Mouse (Mus musculus): ENCODE measurements at regions not wholly inside any gene's neighbourhood (a gene's known extent, or its start where the extent isn't known, plus 50 kb on each side); places are given as distances from the start of the nearest gene placed in this dataset.
A peak's percentile ranks its signal among the peaks of the same experiment; 100 is the strongest.

GRCm38 (mm10) chr4:70844742-70845141 lies 309.9 kb upstream of the Megf9 start:
- no peak for DNase-seq (ENCODE audit: extremely low spot score in 1 of 2, low spot score in 1 of 2)

DNA sequence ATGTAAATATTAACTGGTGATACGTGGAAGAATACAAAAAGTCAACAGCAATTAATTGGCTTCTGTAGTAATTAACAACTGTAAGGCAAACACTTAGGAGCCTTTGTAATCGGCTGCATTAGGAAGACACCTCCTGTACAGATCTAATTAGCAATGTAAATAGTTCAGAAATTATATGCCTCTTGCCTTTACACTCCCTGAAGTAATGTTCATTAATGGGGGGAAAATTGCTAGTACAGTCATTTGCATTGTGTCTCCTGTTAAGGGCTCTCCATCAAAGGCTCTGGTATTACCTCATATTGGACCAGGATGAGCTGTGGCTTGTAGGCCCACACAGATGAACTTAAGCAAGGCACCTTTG lies 276.1 kb upstream of the Megf9 start:
- DNase-seq (ENCODE audit: extremely low spot score in 1 of 2, low spot score in 1 of 2), result no peak

DNA sequence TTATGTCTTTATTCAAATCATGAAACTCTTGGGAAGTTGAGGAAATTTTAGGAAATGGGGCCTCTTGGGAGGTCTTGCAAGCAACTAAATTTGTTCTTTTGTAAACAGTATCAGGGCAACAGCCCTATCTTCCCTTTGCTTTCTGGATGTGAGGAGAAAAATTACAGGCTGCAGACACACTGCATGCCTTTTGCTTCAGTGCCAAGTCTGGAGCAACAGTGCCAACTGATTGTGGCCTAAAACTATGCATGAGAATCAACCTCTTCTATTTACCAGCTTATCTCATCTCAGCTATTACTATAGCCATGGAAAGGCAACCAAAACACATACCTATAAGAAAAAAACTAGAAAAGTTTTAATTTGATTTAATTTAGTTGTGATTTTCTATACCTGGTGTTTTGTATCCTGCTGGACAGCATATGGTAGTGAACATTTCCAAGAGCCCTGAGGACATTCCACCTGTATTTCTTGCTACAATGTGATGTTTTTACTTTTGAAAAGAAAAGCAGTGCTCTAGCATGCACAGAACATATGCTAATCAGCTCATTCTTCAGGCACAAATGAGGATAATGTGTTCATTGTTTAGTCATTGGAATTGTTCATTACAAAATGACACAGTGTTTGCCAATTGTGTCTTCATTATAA lies 275.6 kb upstream of the Megf9 start:
- DNase-seq (ENCODE audit: extremely low spot score in 1 of 2, low spot score in 1 of 2), result no peak

- peak in 1 of 2 experiments; percentile 25 for DNase-seq (ENCODE audit: extremely low spot score in 1 of 2, low spot score in 1 of 2)
These were observed 270.1 kb upstream of the Megf9 start for GRCm38 (mm10) chr4:70804925-70805342.

GRCm38 (mm10) chr4:70798483-70798882 lies 263.7 kb upstream of the Megf9 start:
- no peak for DNase-seq (ENCODE audit: extremely low spot score in 1 of 2, low spot score in 1 of 2)

- no peak for DNase-seq (ENCODE audit: extremely low spot score in 1 of 2, low spot score in 1 of 2)
These were observed 263.1 kb upstream of the Megf9 start for GRCm38 (mm10) chr4:70797935-70798334.

DNA sequence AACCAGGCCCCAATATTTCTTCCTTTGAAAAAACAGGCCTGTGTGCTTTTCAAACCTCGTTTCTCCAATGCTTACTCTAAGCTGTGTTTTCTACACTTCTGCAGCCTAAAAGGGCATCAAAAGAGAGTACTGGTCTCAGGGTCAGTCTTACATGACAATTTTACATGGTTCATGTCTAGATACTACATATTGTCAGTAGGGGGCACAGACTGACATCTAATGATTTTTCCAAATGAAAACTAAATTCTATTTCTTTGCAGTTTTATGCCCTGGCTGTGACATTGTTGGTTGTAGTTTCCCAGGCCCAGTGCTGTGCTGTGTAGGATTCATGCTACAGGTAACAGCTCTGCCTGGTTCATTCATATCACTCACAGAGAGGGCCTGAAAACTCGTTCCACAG lies 248.7 kb upstream of the Megf9 start:
- DNase-seq (ENCODE audit: extremely low spot score in 1 of 2, low spot score in 1 of 2), result no peak

DNA sequence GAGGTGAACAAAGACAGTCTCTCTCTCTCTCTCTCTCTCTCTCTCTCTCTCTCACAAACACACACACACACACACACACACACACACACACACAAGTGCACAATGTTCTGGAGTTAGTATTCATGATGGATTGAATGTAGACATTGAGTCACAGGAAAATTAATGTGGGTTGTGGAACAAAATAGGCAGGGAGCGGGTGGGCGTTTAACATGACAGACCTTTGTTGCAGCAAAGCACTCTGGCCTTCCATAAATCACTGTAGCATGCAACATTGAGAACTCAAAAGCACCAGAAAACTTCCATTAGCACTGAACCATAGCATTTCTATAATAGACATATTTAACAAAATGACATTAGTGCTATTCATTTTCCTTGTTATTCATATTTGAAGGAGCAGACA lies 246.8 kb upstream of the Megf9 start:
- DNase-seq (ENCODE audit: extremely low spot score in 1 of 2, low spot score in 1 of 2), result no peak

DNA sequence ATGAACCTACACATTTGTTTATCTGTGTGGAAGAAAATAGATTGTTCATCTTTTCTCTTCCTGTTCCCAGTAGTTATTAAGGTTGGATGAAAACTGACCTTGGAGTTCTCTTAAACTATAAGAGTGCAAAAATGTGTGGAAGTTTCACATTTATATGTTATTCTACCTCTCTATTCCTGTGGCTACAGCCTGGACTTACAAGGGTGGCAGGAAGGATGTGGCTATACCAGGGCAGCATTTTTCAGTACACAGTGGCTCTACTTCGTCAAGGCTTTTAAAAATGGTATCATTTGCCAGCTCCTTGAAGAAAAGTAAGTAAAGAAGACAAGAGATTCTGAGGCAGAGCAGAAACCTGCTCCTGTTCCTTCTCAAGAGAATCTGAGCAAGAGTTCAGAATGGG lies 241.5 kb upstream of the Megf9 start:
- DNase-seq (ENCODE audit: extremely low spot score in 1 of 2, low spot score in 1 of 2), result no peak

DNA sequence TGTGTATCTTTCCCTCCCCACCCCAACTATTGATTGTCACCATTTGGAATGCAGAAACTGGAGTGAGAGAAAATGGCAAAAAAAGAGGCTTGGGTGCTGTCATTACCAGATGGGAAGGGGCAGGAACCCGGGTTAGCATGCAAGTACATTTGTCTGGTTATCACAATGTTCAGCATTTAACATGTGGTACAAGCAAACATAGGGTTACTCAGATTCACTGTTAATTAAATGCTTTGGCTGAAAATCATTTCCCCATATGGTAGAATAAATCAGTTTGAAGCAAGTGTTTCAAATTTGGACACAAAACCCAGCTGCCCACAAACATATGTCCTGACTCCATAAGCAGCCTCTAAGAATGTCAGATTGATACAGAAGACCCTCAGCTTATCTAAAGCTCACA lies 208.6 kb upstream of the Megf9 start:
- DNase-seq (ENCODE audit: extremely low spot score in 1 of 2, low spot score in 1 of 2), result peak in 1 of 2 experiments; percentile 19

GRCm38 (mm10) chr4:70742002-70742401 lies 207.2 kb upstream of the Megf9 start:
- DNase-seq (ENCODE audit: extremely low spot score in 1 of 2, low spot score in 1 of 2), result no peak

DNA sequence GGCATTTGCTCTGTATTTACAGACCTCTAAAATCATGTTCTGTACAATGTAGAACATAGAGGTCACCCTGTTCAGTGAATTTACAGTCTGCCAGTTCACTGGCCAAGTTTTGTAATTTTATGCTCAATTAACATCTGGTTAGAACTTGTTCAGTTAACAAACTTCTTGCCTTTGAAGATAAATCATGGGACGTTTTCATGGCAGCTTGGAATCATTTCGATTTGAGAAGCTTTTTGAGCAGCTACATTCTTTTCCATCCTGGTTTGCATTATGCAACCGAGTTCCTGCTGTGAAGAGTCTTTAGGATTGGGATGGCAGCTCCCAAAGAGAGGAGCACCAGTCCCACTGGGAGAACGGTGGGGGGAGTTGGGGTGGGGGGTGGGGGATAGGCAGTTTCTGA lies 206.3 kb upstream of the Megf9 start:
- no peak for DNase-seq (ENCODE audit: extremely low spot score in 1 of 2, low spot score in 1 of 2)

DNA sequence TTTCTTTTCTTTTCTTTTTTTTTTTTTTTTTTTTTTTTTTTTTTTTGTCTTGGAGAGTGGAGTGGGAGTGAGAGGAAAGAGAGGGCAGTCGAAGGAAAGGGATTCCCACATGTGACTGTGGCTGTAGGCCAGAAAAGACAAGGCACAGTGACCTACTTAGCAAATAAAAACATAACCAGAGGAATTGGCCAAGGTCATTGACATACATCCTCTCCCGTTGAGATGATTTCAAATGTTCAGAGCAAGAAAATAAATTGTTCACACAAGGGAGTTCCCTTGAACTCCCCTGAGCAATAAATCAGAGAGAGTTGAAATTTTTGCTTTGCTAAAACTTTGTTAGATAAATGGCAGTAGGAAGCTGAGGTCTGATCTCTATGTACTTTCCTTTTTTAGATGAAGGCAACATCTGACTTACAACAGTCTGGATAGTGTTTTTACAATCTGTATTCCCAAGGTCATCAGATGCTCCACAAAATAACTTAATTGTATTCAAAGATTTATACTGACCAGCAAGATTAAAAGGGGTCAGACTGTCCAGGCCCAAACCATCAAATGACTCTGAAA lies 174.4 kb upstream of the Megf9 start:
- no peak for DNase-seq (ENCODE audit: extremely low spot score in 1 of 2, low spot score in 1 of 2)

GRCm38 (mm10) chr4:70705128-70705752 lies 170.4 kb upstream of the Megf9 start:
- no peak for DNase-seq (ENCODE audit: extremely low spot score in 1 of 2, low spot score in 1 of 2)

GRCm38 (mm10) chr4:70700894-70701293 lies 166.1 kb upstream of the Megf9 start:
- DNase-seq (ENCODE audit: extremely low spot score in 1 of 2, low spot score in 1 of 2), result peak; percentile 3 to 20

GRCm38 (mm10) chr4:70664181-70664580 lies 129.4 kb upstream of the Megf9 start:
- no peak for DNase-seq (ENCODE audit: extremely low spot score in 1 of 2, low spot score in 1 of 2)

DNA sequence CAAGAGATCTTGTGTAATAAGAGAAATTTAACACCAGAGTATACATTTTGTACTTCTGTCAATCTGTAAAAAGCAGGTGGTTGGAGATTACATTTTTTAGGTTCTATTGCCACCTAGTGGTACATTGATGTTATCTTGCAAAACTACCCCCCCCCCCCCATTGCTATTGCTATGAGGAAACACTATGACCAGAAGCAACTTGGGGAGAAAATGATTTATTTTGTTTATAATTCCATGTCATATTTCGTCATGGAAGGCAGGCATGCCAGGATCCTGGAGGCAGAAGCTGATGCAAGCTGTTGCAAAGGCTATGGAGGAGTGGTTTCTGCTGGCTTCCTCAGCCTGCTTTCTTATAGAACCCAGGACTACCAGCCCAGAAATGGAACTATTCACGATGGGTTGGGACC lies 86.6 kb upstream of the Megf9 start:
- peak in 1 of 2 experiments; percentile 11 for DNase-seq (ENCODE audit: extremely low spot score in 1 of 2, low spot score in 1 of 2)

GRCm38 (mm10) chr4:70619636-70620287 lies 85.0 kb upstream of the Megf9 start:
- peak; percentile 55 to 63 for DNase-seq (ENCODE audit: extremely low spot score in 1 of 2, low spot score in 1 of 2)

DNA sequence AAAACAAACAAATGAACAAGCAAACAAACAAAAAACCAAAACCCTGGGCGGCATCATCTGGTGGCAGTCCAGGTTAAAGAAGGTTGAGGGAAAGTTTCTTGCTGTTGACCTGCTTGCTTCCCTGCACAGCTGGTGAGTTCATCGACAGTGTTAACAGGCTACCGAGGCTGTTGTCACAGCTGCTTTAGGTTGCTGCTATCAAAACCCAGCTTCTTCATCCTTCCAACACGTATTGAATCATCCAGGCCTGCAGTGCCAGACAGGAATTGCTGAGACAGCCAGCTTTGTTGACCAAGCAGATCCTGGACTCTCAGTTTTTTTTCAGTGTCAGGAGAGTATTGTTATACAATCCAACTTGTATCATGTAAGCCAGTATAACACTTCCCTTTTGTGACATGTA lies 81.0 kb upstream of the Megf9 start:
- no peak for DNase-seq (ENCODE audit: extremely low spot score in 1 of 2, low spot score in 1 of 2)

GRCm38 (mm10) chr4:70614411-70614810 lies 79.6 kb upstream of the Megf9 start:
- DNase-seq (ENCODE audit: extremely low spot score in 1 of 2, low spot score in 1 of 2), result no peak

- DNase-seq (ENCODE audit: extremely low spot score in 1 of 2, low spot score in 1 of 2), result peak in 1 of 2 experiments; percentile 72
These were observed 68.5 kb upstream of the Megf9 start for GRCm38 (mm10) chr4:70603209-70603852.
